Mouse (Mus musculus) activated CD4-positive, CD25-positive, alpha-beta regulatory T cell, adult 4 months (primary cell): ENCODE measurements around the gene Man1c1. TPM values are rescaled to one million over a fixed set of nuclear protein-coding genes. Genes with fewer than 3 reads are reported as not detected.

Experiments
- ATAC-seq: one replicate; pipeline ENCODE4 v1.8.0; 2017
- polyA plus RNA-seq, 2 experiments: library from polyadenylated mRNA; unstranded; fragments of 100-300 nt; shearing (Covaris generic); gene quantifications; one replicate each; pipeline ENCODE4 v1.2.1; 2017

The Man1c1 gene
- polyA plus RNA-seq, 2 experiments from 2014 or later, result 1.0 to 1.9 TPM

DNA sequence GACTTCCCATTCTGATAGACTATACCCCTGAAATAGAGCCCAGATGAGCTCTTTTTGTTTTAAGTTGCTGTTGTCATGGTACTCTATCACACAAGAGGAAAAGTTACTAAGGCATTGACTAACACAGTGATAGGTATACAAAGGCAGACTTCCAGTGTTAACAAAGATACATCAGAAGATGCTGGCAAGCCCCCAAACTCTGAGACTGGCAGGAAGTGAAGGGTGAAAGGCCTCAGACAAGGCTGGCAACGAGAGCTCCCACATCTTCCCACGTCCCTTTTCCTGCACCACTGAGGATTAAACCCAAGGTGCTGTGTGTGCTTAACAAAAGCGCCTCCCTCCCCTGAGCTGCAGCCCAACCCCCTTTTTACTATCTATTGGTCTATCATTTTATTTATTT lies 19.2 kb upstream of the Man1c1 start:
- no peak for ATAC-seq

DNA sequence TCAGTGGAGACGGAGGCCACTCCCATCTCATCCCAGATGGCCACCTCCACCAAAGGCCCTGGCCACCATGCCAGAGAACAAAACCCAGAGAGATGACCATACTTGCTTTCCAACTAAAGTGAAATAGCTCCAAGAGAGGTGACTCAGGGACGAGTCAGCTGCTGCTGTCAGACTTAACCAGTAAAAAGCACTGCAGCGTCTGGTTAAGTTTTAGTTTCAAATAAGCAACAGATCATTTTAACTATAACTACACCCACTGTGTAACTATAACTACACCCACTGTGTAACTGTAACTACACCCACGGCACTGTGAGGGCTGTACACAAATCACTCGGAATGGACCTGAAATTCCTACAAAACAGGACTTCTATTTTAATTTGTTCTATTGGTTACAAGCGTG lies 17.0 kb upstream of the Man1c1 start:
- ATAC-seq, result no peak

DNA sequence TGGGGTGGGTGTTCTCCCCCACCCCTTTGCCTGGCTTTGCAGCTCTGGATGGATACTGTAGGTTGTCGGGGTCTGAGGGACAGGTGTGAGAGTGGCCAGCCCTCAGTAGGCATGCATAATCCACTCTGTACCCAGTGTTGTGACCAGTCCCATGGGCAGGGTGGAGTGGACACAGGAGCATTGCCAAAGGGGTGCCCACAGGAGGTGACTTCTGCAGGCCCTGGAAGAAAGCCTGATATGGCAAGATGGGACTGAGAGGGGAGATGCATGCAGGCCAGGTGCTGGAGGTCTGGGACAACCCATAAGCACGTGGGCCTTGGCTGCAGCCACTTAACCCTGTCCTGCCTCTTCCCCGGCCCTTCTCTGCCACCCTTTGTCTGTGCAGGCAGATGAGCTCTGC lies 16.3 kb upstream of the Man1c1 start:
- ATAC-seq, result no peak

DNA sequence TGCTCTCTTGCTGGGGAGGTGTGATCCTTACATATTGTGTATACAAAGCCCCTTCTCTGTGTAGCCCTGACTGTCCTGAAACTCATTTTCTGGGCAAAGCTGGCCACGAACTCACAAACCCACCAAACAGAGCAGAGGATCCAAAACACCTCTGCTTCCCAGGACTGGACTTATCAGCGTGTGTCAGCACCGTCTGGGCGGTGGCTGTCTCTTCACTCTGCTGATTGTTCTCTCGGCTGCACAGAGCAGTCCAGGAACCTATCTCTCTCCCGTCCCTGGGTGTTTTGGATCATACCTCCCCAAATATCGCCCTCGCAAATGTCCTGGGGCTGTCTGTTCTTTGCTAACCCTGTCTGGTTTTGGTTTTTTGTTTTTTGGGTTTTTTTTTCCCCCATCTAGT lies 15.4 kb upstream of the Man1c1 start:
- ATAC-seq, result no peak

DNA sequence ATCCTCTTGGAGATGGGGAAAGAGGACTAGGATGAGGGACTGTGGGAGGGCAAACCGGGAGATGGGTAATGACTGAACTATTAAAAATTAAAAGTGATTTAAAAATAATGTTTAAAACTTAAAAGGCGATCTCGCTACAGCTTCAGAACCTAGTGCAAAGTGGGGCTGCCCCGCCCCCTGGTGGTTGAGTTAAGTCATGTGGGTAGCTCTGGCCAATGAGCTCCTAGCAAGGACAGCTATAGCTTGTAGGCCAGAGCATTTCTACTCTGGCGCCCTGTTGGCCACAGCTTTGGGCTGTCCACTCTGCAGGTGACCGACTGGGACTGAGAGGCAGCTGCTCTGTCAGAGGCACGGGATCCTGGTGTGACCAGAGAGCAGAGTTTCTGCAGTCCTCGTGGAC lies 9.8 kb upstream of the Man1c1 start:
- peak; percentile 79 for ATAC-seq

DNA sequence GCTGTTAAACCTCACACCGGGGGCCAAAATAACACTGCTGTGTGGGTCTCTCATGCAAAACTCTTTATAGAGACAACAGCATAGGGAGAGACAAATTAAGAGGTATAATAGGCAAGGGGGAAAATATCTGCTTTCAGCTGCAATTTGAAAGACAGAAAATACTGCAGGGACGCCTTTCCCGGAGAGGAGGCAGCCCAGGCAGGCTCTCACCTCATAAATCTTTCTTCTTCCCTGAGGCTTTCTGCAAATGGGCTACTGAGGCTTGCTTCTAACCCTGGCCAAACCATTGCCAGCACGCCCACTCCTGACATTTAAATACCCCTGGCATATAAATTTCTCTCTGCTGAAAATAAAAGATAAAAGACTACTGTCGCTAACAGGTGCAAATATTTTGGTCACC lies 1.2 kb upstream of the Man1c1 start:
- no peak for ATAC-seq

DNA sequence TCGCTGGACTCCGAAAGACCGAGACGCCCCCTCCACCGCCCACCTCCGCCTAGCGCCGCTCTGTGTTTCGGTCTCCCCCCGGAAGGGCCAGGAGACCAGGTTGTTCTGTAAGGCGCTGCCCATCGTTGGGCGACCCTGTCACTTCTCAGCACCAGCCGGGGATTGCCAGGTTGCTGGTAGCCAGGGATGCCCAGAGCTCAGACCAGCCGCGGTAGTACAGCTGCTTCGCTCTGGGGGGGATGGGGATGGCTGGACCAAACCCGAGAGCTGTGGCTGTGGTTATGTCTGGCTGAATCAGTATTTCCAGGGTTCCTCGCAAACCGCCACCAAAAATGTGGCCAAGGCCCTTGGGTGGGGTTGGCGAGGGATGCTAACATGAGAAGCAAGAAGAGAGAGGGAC lies 500 bp upstream of the Man1c1 start:
- ATAC-seq, result no peak

DNA sequence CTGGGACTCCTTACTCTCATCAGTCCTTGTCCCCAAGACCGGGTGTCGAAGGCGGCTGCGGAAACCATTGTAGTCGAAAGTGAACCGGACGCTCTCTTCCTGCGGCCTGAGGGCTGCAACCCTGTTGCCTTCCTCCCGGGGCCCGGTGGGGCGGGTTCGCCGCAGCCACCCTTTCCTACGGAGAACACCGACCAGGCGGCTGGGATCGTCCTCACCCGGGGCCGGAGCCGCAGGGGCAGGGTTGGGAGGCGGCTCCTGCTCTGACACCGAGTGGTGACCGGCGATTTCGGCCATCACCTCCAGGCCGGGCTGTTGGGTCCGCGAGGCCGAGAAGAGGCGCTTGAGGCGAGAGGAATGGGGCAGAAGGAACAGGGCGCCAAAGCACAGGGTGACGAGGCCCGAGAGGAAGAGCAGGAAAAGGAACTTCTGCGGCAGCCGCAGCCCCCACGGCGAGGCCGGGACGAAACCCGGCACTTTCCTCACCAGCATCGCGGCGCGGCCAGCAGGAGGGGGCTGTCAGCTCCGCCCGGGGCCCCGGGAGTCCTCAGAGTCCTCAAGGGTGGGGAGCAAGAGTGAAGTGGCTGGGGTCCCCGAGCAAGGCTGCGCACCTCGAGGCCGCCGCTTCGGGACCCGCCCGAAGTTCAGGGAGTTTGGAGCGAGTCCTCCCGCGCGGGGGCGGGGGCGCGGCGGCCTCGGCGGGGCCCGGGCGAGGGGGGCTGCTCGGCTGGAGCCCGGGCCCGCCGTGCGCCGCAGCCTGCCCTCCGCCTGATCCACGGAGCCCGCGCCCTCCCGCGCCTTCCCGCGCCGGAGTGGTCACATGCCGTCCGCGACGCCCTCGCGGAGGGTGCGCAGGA lies 882 bp downstream of the Man1c1 start:
- no peak for ATAC-seq

DNA sequence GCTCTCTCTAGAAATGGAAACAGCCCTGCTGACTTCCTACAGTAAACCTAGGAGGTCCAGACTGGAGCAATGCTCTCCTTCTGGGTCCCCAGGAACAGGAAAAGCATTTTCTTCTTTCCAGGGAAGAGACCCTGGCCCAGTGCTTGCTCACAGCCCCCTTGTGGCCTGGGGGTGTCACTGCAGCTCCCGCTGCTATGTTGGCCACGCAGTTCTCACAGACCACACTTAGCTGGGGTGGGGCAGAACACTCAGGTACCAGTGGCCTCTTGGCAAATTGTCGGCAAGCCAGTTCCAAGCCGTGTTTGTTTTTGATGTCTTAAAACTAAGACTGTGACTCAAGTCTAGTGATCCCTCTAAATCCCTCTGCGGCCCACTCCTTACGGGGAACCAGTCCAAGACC lies 2.2 kb downstream of the Man1c1 start:
- ATAC-seq, result no peak

DNA sequence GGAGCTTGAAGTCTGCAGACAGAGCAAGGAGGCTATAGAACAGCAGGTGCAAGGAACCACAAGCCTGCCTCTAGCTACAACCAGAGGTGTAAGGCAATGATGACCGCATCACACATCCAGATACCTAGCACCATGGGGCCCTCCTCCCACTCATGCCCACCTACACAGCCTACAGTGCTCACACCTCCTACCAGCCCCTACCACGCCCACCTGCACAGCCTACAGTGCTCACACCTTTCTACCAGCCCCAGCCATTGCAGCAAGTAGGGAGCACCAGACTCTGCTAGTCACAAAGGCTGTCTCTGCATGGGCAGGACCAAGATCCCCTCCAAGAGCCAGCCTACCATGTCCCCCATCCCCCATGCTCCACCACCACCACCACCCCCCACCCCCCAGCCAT lies 3.2 kb downstream of the Man1c1 start:
- ATAC-seq, result no peak

DNA sequence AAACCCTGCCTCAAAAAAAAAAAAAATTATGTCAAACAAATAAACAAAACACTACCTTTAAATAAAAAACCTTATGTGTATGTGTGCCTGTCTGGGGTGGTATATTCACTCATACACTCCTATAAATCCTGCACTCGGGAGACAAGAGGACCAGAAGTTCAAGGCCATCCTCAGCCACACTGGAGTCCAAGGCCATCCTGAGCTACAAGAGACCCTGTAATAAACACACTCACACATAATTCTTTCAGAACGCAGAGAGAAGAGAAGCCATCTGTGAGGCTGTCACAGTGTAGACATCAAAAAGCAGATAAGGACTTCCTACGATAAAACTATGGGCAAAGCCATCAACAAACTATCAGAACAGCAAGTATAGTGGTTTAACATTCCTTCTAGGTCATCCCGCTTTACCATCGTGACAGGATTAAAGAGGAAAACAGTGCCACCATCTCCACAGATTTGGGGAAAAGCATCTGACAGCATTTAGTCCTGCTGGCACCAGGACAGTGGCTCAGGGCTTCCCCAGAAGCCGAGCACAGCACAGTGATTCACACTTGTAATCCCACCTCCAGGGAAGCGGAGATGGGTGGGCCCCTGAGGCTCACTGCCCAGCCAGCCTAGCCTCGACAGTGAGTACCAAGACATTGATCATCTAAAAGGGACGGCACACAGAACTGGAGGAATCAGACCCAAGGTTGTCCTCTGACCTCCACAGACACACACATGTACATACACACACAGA lies 10.7 kb downstream of the Man1c1 start:
- ATAC-seq, result no peak

DNA sequence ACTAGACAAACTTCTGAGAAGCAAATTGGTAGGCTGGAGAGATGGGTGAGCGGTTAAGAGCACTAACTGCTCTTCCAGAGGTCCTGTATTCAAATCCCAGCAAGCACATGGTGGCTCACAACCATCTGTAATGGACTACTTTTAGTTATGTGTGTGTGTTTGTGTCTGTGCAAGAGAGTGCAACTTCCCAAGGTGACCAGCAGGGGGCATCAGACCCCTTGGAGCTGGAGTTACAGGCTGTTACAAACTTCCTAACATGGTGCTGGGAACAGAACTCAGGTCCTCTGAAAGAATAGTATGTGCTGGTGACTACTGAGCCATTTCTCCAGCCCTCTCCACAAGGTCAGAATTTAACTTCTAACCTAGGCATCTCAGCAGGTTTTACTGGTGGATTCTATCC lies 11.7 kb downstream of the Man1c1 start:
- ATAC-seq, result no peak

DNA sequence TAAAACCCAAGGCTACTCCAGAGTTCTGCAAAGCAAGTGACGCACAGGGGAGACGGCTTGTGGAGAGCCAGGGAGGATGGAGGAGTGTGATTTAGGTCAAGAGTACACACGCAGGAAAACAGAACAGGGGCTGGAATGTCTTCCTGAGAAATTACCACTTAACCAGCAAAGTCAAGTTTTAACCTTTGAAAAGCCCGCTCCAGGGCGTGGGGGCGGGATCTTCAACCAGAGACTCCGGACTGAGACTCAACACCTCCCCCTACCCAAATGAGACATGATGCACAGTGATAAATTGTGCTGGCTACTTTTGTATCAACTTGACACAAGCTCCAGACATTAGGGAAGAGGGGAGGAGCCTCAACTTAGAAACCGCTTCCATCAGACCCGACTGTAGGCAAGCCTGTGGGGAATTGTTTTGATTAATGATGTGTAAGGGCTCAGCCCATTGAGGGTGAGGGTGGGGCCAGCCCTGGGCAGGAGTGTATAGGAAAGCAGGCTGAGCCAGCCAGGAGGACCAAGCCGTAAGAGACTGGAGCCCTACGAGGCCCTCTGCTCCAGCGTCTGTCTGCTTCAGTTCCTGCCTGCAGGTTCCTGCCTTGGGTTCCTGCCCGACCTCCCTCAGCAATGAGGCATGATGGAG lies 17.9 kb downstream of the Man1c1 start:
- no peak for ATAC-seq

DNA sequence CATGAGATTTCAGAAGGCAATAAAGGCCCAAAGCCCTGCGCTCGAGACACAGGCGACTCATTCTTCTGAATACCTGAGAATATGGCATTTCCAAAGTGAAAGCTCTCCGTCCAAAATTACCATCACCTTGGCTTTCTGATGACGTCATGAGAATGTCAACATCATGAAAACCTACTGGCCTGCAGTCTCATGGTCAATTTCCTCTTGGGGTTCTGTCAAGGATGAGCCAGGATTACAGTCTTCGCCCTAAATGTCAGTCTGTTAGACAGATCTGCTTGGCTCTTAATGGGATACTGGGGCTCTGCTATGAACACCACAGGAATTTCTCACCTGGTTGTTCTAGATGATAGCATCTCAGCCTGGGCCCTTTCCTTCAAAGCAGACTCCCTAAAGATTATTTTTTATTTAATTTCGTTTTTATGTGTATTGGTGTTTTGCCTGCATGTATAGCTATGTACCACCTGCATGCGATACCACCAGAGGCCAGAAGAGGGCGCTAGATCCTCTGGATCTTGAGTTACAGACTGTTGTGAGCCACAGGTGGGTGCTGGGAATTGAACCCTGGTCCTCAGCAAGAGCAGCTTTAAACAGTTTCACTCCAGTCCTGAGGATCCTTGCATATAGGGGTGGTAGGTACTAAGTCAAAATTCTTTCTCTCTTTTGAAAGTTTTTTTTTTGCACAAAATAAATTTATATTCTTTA lies 19.3 kb downstream of the Man1c1 start:
- no peak for ATAC-seq

DNA sequence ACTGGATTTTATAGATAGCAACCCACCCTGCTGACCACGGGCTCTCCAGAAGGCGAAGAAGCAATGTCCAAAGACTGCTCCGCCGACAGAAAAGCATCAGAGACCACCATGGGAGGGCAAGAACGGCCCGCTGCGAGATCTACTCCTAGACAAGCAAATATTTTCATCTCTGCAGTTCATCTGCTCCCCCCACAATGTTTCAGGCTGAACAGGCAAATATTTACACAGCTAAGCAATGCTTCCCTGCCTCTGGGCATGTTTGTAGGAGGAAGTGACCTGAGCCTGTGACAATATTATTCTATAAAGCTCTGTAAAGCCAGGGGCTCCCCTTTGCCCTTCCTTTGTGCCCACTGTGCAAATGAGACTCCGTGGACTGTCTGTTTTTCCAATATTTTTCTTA lies 20.2 kb downstream of the Man1c1 start:
- ATAC-seq, result no peak

DNA sequence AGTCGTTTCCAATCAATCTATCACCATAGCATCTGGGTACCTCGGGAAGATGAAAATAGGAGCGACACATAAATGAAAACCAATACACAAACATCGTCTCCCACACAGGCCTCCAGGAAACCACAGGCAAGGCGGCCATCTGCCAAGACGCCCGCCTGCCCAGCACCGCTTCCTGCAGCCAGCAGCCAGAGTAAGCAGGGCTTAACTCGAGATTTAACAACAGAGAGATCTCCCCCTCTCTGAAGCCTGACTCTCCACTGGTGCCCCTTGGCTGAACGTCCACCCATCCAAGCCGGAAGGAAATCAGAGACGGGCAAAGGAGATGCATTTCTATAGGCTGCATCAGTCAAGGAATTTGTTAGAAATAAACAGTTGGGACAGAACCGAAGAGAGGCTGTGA lies 21.1 kb downstream of the Man1c1 start:
- ATAC-seq, result no peak

DNA sequence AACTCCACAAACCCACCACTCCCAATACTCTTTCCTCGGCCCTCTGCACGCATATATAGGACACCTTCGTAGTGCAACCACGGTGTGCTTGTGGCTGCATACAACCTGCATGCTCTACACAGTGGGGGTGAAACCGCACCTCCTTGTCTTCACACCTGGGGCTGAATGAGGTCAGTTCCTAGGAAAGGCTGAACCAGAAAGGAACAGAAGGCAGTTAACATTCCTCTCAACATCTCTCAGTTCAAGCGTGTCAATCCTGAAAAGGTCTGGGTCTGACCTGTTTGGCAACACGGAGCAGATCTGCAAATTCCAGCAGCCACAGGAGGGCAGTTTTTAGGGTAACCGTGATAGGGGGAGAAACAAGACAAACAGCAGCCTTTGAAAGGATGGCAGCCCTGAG lies 21.7 kb downstream of the Man1c1 start:
- no peak for ATAC-seq

DNA sequence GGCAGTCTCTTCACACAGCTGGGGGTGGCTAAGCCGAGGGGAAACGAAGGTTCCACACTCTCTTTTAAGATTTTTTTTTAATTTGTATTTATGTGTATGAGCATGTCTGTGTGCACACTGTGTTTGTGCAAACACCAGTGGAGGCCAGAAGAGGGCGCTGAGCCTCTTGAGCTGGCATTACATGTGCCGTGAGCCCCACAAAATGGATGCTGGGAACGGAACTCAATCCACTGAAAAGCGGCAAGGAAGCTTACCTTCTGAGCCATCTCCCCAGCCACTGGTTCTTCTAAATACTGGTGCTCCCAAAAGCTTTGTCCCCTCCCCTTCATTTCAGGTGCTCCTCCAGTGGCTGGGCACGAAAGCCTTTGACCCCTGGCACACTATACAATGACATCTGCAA lies 22.3 kb downstream of the Man1c1 start:
- no peak for ATAC-seq

DNA sequence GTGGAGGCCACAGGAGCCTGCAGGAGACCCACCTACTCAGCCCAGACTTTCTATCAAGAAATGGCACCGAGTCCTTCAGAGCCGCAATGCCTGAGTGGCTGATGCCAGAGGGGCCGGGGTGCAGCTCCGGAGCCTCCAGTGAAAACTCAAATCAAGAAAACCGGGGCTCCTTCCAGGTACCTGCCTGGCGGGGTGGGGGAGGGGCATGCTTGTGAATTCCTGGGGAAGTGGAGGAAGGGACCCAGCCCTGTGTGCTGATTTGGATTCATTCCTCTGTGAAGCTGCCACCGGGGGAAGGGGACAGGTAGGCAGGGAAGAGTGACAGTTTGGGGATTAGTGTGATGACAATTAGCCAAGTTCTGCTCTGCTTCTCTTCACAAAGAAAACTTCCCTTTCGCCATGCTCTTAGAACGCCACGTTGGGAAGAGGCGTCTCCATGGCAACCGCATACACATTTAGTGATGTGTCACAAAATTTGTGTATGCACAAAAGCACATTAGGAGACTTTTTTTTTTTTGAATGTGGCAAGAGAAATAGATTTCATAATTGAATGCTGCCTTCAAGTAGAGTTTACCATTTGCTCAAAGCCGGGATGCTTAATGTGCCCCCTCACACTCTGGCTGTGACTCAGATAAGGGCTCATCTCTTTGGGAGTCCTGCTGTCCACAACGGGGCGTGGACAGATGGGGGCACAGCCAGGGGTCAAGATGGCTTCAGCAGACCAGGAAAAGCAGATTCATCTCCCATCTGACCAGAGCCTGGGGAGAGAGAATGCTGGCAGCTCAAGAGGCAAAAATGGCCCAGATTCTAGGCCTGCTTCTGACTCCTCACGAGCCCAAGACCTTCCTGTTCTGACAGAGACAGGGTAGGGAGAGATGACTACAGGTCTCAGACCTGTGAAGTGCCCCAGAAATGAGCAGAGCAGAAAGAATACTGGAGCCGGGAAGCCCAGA lies 26.3 kb downstream of the Man1c1 start:
- no peak for ATAC-seq

DNA sequence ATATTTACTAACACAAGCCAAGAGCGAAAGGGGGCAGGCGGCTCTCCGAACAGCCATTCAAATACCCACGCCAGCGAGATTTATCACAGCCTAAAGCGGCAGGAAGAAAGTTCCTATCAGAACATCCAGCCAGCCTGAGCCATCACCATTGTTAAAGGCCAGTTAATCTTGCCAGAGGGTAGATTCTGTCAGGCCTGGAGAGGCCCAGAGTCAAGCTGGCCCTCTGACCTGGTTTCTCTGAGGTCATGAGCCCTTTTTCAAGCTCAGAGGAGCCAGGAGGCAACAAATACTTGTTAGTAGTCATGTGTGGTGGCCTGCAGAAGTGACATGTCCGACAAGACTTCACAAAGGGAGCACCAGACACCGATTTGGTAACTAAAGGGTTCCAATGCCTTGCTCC lies 28.3 kb downstream of the Man1c1 start:
- no peak for ATAC-seq

DNA sequence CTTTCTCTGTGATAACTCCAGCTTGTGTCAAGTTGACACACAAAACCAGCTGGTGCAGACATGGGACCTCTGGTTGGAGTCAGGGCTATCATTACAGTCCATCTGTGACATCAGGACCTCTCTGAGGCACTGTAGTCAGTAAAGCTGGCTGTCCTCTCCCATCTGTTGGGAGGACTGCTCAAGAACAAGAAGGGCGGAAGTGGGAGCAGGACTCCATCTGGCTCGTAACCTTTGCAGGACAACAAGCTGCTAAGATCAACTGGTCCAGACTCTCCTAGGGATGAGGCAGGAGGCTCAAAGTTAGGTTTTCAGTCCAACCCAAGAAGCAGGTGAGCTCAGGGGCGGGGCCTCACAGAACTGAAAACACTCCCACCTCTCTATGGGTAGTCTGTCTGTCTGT lies 29.1 kb downstream of the Man1c1 start:
- no peak for ATAC-seq

DNA sequence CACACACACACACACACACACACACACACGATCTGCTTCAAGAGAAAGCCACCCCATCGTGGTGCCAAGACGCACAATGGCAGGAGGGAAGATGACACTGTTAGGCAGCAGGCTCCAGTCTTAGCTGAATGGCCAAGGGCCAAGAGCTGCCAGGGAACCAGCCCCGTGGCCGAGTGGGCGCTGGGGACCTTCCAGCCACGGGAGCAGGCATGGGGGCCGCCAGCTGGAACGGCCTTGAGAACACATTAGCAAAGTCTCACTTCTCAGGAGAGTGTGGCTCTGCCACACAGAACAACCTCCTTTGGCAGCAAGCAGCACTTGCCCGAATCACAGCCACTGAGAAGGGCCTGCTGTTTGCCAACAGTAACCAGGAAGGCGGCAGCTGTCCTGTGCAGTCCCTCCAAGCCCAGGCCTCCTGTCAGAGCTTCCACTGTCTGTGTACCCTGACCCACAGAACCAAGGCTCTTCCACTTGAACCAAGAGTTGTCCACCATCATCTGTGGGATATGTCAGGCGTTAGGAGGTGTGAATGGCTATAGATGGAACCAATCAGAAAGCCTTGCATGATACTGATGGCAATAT lies 30.1 kb downstream of the Man1c1 start:
- ATAC-seq, result no peak
